Mouse (Mus musculus): ENCODE results near the gene Cbx8.

DNA sequence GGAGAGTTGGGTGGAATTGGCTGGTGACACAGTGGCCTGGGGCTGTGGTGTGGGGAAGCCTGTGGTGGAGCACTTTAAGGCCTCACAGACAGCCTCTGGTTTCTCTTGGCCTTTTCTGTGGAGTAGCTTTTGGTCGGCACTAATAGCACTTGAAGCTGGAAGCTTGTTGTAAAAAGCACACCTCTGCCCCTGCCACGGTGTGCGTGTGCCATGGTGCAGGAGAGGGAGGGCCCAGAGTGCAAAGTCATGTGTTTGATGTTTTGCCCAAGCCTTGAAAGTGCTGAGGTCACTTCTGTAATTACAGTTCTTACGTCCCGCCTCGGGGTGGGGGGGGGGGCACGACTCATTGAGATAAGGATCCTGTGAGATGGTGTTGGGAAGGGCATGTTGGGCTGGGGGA, 16.5 kb downstream of the Cbx8 start:
- TF ChIP-seq CTCF (IDR thresholded peaks at IDR 0.05; ENCODE audit: extremely low read depth, insufficient read length, insufficient replicate concordance, low read depth, low read length) (no peak), POLR2A (IDR thresholded peaks at IDR 0.05; ENCODE audit: low read depth, low read length) (no peak)

All from small intestine, adult 2 months (tissue).